Mouse (Mus musculus) gastrocnemius, postnatal 10 days (tissue): ENCODE measurements around the gene Tmem18. TPM values are rescaled to one million over a fixed set of nuclear protein-coding genes. Genes with fewer than 3 reads are reported as not detected.

Experiments used
- microRNA-seq, 2 experiments: library from miRNA; unstranded; fragments of <30 nt; microRNA quantifications; one replicate each; pipeline ENCODE4 v1.2.0; 2021
- total RNA-seq, 2 experiments: library from RNA; stranded (reverse); gene quantifications; 2 replicates each; pipeline ENCODE4 v1.2.3; 2021

The Tmem18 gene
- total RNA-seq, 2 experiments from 2014 or later, result 8.8 to 12.4 TPM

Small RNAs within 50 kb of the gene (microRNA-seq; reads per million reads assigned to microRNA genes)
- 0 reads per million in 2 experiments for gene Gm25243

Other genes starting within 250 kb of the Tmem18 start
- gene Sntg2, start 211.1 kb upstream of the Tmem18 start, total RNA-seq, result under 1 TPM; 0.70 to 0.99 TPM